Mouse (Mus musculus): Measurements from ENCODE around the gene Yipf2.

- TF ChIP-seq CTCF (IDR thresholded peaks at IDR 0.05; ENCODE audit: low read depth, low read length): no peak
- TF ChIP-seq POLR2A (IDR thresholded peaks at IDR 0.05; ENCODE audit: extremely low read depth, insufficient read depth, low read length): no peak
Observed at GRCm38 (mm10) chr9:21591831-21592702, 561 bp downstream of the Yipf2 start.
